Mouse (Mus musculus) intestine, postnatal 0 days (tissue): ENCODE measurements around the gene Gm4565. TPM values are rescaled to one million over a fixed set of nuclear protein-coding genes. Genes with fewer than 3 reads are reported as not detected.
"Not testable (repeated sequence)": the region's sequence is repeated elsewhere in the genome, so short reads cannot be mapped to it uniquely, and the experiment has no call there.

ENCODE experiments used
- ATAC-seq: fragments of 200-750 bp; cut with Nextera tagmentation; 2 replicates; pipeline ENCODE4 v1.8.0; 2017; ENCODE audit warnings: mild to moderate bottlenecking, moderate TSS enrichment, moderate library complexity
- H3K27ac ChIP-seq: fragments of 300-500 bp; sonication (generic); 2 replicates; pipeline ENCODE4 v1.5.1; 2014; ENCODE audit warnings: mild to moderate bottlenecking, low read depth, low read length, moderate library complexity
- H3K27me3 ChIP-seq: fragments of 300-500 bp; sonication (generic); replicated peaks from 2 replicates; pipeline ENCODE4 v1.6.1; 2014; ENCODE audit warnings: low read length, mixed read lengths; ENCODE audit not compliant: control insufficient read depth, insufficient read depth
- H3K36me3 ChIP-seq: fragments of 300-500 bp; sonication (generic); 2 replicates; pipeline ENCODE4 v1.6.1; 2014; ENCODE audit warnings: mild to moderate bottlenecking, moderate library complexity; ENCODE audit not compliant: control insufficient read depth, insufficient read depth
- H3K4me1 ChIP-seq: fragments of 300-500 bp; sonication (generic); replicated peaks from 2 replicates; pipeline ENCODE4 v1.6.1; 2014; ENCODE audit warnings: antibody characterized with exemption, low read length, mixed read lengths; ENCODE audit not compliant: control insufficient read depth, insufficient read depth
- H3K4me2 ChIP-seq: fragments of 300-500 bp; sonication (generic); replicated peaks from 2 replicates; pipeline ENCODE4 v1.6.1; 2014; ENCODE audit warnings: low read depth, mild to moderate bottlenecking, moderate library complexity
- H3K4me3 ChIP-seq: fragments of 300-500 bp; sonication (generic); 2 replicates; pipeline ENCODE4 v1.5.1; 2014; ENCODE audit warnings: low read depth, low read length
- H3K9ac ChIP-seq: fragments of 300-500 bp; sonication (generic); 2 replicates; pipeline ENCODE4 v1.6.1; 2014; ENCODE audit warnings: mild to moderate bottlenecking, low read depth, low read length
- H3K9me3 ChIP-seq: fragments of 300-500 bp; sonication (generic); 2 replicates; pipeline ENCODE4 v1.6.1; 2016; ENCODE audit warnings: mixed run types; ENCODE audit not compliant: control insufficient read depth
- WGBS: fragments of 180-500 bp; shearing (Covaris S2); extraction: QIAGEN DNeasy Blood & Tissue Kit; methylation state at CpG from one replicate; pipeline ENCODE4 v1.1.7; 2014; 5-methylcytosine and 5-hydroxymethylcytosine counted together
- polyA plus RNA-seq: library from polyadenylated mRNA; unstranded; fragments of >200 nt; fragmentation: Nextera tagmentation; extraction: Ambion mirVana; gene quantifications from 2 replicates; pipeline ENCODE4 v1.2.1, GENCODE M21; 2015

The Gm4565 gene
- polyA plus RNA-seq, result not detected in 2 replicates

- WGBS, result 86% methylated on average over 2 of the region's 4 CpGs
- not testable (repeated sequence) for H3K9me3 ChIP-seq, ATAC-seq
These were observed at the start of gene Gm4565 for GRCm38 (mm10) chr7:22588027-22588426. Gene Gm4565 (minus strand): TSS chr7:22588127.

GRCm38 (mm10) chr7:22565243-22565642, 22.7 kb downstream of the Gm4565 start, which contains the start of gene Gm4201:
Gene Gm4201 (minus strand): TSS chr7:22565343.
- not testable (repeated sequence) for H3K9me3 ChIP-seq, H3K27ac ChIP-seq, H3K4me3 ChIP-seq, H3K4me1 ChIP-seq, H3K4me2 ChIP-seq, H3K27me3 ChIP-seq, ATAC-seq, H3K9ac ChIP-seq, H3K36me3 ChIP-seq
- WGBS, result no CpG with 5 or more reads among the region's 3 CpGs

More at GRCm38 (mm10) chr7:22588027-22588426, at the start of gene Gm4565:
- H3K36me3 ChIP-seq, H3K4me1 ChIP-seq, H3K27ac ChIP-seq, H3K4me2 ChIP-seq, H3K27me3 ChIP-seq, H3K9ac ChIP-seq, H3K4me3 ChIP-seq: not testable (repeated sequence)

GRCm38 (mm10) chr7:22534787-22535186, 53.1 kb downstream of the Gm4565 start, which contains the start of gene Gm8677:
Gene Gm8677 (minus strand): TSS chr7:22534887.
- no CpG with 5 or more reads among the region's 1 CpGs for WGBS
- ATAC-seq, result not testable (repeated sequence)

More at GRCm38 (mm10) chr7:22534787-22535186, 53.1 kb downstream of the Gm4565 start, which contains the start of gene Gm8677:
- not testable (repeated sequence) for H3K4me3 ChIP-seq, H3K4me2 ChIP-seq, H3K27ac ChIP-seq, H3K27me3 ChIP-seq, H3K9ac ChIP-seq, H3K36me3 ChIP-seq, H3K9me3 ChIP-seq, H3K4me1 ChIP-seq

Other genes with a start within 250 kb of the Gm4565 start
- gene Gm8660, start 217.1 kb downstream of the Gm4565 start, polyA plus RNA-seq, result not detected in 2 replicates
- not detected in 2 replicates for gene Vmn1r148, start 174.5 kb downstream of the Gm4565 start, polyA plus RNA-seq
- gene Vmn1r149, start 149.9 kb downstream of the Gm4565 start, polyA plus RNA-seq, result not detected in 2 replicates
- not detected in 2 replicates for gene Gm10665, start 124.1 kb downstream of the Gm4565 start, polyA plus RNA-seq
- gene Vmn1r151, start 88.4 kb downstream of the Gm4565 start, polyA plus RNA-seq, result not detected in 2 replicates
- not detected in 2 replicates for gene Vmn1r152, start 65.2 kb downstream of the Gm4565 start, polyA plus RNA-seq
- gene Gm8677, start 53.2 kb downstream of the Gm4565 start, polyA plus RNA-seq, result not detected in 2 replicates
- not detected in 2 replicates for gene Gm4201, start 22.8 kb downstream of the Gm4565 start, polyA plus RNA-seq
- not detected in 2 replicates for gene Vmn1r155, start 69.9 kb upstream of the Gm4565 start, polyA plus RNA-seq
- gene Gm8693, start 104.2 kb upstream of the Gm4565 start, polyA plus RNA-seq, result not detected in 2 replicates
- gene Gm4567, start 131.6 kb upstream of the Gm4565 start, polyA plus RNA-seq, result not detected in 2 replicates
- gene Vmn1r157, start 173.6 kb upstream of the Gm4565 start, polyA plus RNA-seq, result not detected in 2 replicates
- gene Vmn1r158, start 202.7 kb upstream of the Gm4565 start, polyA plus RNA-seq, result not detected in 2 replicates